Comparison of ENCODE assay signal across 27 mouse cellular contexts in genomic region chr12:11153587-11153986, GRCm38 (mm10). TPM values are rescaled to one million over a fixed set of nuclear protein-coding genes. Genes with fewer than 3 reads are reported as not detected.
"Had no signal": no experiment of that assay in that cellular context is flagged by ENCODE, and none has a peak within 500 bp of the region (broad histone marks: within the 10 kb centered on the region; RNA-seq: fewer than 3 reads in every experiment).

No protein-coding gene starts in this region.

- H3K9me3 ChIP-seq: lung, embryonic 15.5 days; midbrain, embryonic 13.5 days; midbrain, embryonic 15.5 days; neural tube, embryonic 13.5 days; neural tube, embryonic 15.5 days had no signal

- H3K4me1 ChIP-seq: megakaryocyte, embryonic 14.5 days had no signal

- H3K4me2 ChIP-seq: lung, embryonic 15.5 days; midbrain, embryonic 11.5 days; midbrain, embryonic 13.5 days; midbrain, embryonic 15.5 days; neural tube, embryonic 13.5 days; neural tube, embryonic 15.5 days had no signal

- ATAC-seq: liver, postnatal 0 days; lung, postnatal 0 days; midbrain, embryonic 13.5 days; midbrain, embryonic 15.5 days had no signal

- H3K9ac ChIP-seq: liver, postnatal 0 days; lung, embryonic 15.5 days; midbrain, embryonic 13.5 days; midbrain, embryonic 15.5 days; neural tube, embryonic 13.5 days; neural tube, embryonic 15.5 days had no signal

- H3K4me3 ChIP-seq: lung, embryonic 15.5 days; megakaryocyte, embryonic 14.5 days; midbrain, embryonic 13.5 days; midbrain, embryonic 15.5 days; neural tube, embryonic 13.5 days; neural tube, embryonic 15.5 days had no signal

- H3K27ac ChIP-seq: lung, embryonic 15.5 days; macrophage; midbrain, embryonic 13.5 days; midbrain, embryonic 15.5 days; neural tube, embryonic 13.5 days; neural tube, embryonic 15.5 days had no signal

- H3K36me3 ChIP-seq: lung, embryonic 15.5 days; midbrain, embryonic 13.5 days; midbrain, embryonic 15.5 days; neural tube, embryonic 13.5 days; neural tube, embryonic 15.5 days had no signal

- DNase-seq: liver, postnatal 0 days; lung, adult 2 months; lung, postnatal 14 days; lung, postnatal 36 days; retina, postnatal 1 day; right cerebral cortex, adult 18-20 months; right cerebral cortex, postnatal 25 days; right cerebral cortex, postnatal 4 days; spleen, adult 18-20 months; thymus, adult 18-20 months; thymus, postnatal 14 days; thymus, postnatal 36 days had no signal

RNA-seq across cellular contexts. Expression of gene Kcns3, which starts 2.7 kb away (rescaled TPM):
- polyA plus RNA-seq: macrophage had no signal

RNA-seq across cellular contexts. Expression of gene Msgn1, which starts 55.2 kb away (rescaled TPM):
- polyA plus RNA-seq: liver, postnatal 0 days; lung, adult 2 months; lung, embryonic 15.5 days; lung, postnatal 0 days; macrophage; midbrain, embryonic 11.5 days; midbrain, embryonic 13.5 days; midbrain, embryonic 15.5 days; midbrain, postnatal 0 days; neural tube, embryonic 11.5 days; neural tube, embryonic 13.5 days; neural tube, embryonic 15.5 days; small intestine, adult 2 months; stomach, embryonic 14.5 days; stomach, embryonic 16.5 days; thymus, postnatal 0 days had no signal
